Mouse (Mus musculus) lung, embryonic 16.5 days (tissue): ENCODE results near the gene Lmtk2. TPM values are rescaled to one million over a fixed set of nuclear protein-coding genes. Genes with fewer than 3 reads are reported as not detected.

ENCODE experiments used
- ATAC-seq: fragments of 200-750 bp; cut with Nextera tagmentation; 2 replicates; pipeline ENCODE4 v1.8.0; 2017; ENCODE audit warnings: low read depth, mild to moderate bottlenecking, moderate library complexity
- H3K27ac ChIP-seq: fragments of 300-500 bp; sonication (generic); 2 replicates; pipeline ENCODE4 v1.5.1; 2014; ENCODE audit warnings: mild to moderate bottlenecking, control low read depth, low read length
- H3K27me3 ChIP-seq: fragments of 300-500 bp; sonication (generic); 2 replicates; pipeline ENCODE4 v1.6.1; 2014; ENCODE audit warnings: low read depth, low read length, mixed read lengths; ENCODE audit not compliant: control insufficient read depth, insufficient read depth
- H3K36me3 ChIP-seq: fragments of 300-500 bp; sonication (generic); 2 replicates; pipeline ENCODE4 v1.6.1; 2014; ENCODE audit warnings: low read length; ENCODE audit not compliant: control insufficient read depth, insufficient read depth
- H3K4me1 ChIP-seq: fragments of 300-500 bp; sonication (generic); replicated peaks from 2 replicates; pipeline ENCODE4 v1.6.1; 2014; ENCODE audit warnings: low read length, mixed read lengths; ENCODE audit not compliant: control insufficient read depth, insufficient read depth
- H3K4me2 ChIP-seq: fragments of 300-500 bp; sonication (generic); 2 replicates; pipeline ENCODE4 v1.6.1; 2014; ENCODE audit warnings: low read depth, low read length, control low read depth
- H3K4me3 ChIP-seq: fragments of 300-500 bp; sonication (generic); 2 replicates; pipeline ENCODE4 v1.5.1; 2014; ENCODE audit warnings: mild to moderate bottlenecking, low read length, control low read depth
- H3K9ac ChIP-seq: fragments of 300-500 bp; sonication (generic); 2 replicates; pipeline ENCODE4 v1.6.1; 2014; ENCODE audit warnings: low read length, control low read depth
- H3K9me3 ChIP-seq: fragments of 300-500 bp; sonication (generic); 2 replicates; pipeline ENCODE4 v1.6.1; 2016; ENCODE audit warnings: low read length; ENCODE audit not compliant: control insufficient read depth
- WGBS: fragments of 180-500 bp; shearing (Covaris S2); extraction: QIAGEN DNeasy Blood & Tissue Kit; methylation state at CpG from one replicate; pipeline ENCODE4 v1.1.7; 2014; 5-methylcytosine and 5-hydroxymethylcytosine counted together
- polyA plus RNA-seq: library from polyadenylated mRNA; unstranded; fragments of >200 nt; fragmentation: Nextera tagmentation; extraction: Ambion mirVana; gene quantifications from 2 replicates; pipeline ENCODE4 v1.2.1, GENCODE M21; 2015

The Lmtk2 gene
- polyA plus RNA-seq, 1 experiment from 2014 or later = 3.7 TPM

GRCm38 (mm10) chr5:144118271-144118670 is 18.0 kb downstream of the Lmtk2 start:
- Histone ChIP-seq H3K27ac (no peak overlapping the region), H3K9ac (no peak overlapping the region), H3K4me3 (no peak overlapping the region), H3K9me3 (no peaks in the 10 kb centered on the region), H3K4me1 (peaks cover 10% of the 10 kb centered on the region; the same call in 1 of the 2 replicates), H3K4me2 (no peak overlapping the region), H3K36me3 (no peaks in the 10 kb centered on the region), H3K27me3 (no peaks in the 10 kb centered on the region)
- ATAC-seq = no peak
- WGBS = 92% methylated on average over 4 of the region's 4 CpGs

GRCm38 (mm10) chr5:144119286-144119685 is 19.1 kb downstream of the Lmtk2 start:
- Histone ChIP-seq H3K4me2 (no peak overlapping the region), H3K36me3 (no peaks in the 10 kb centered on the region), H3K4me1 (peaks cover 10% of the 10 kb centered on the region; the same call in 1 of the 2 replicates), H3K4me3 (no peak overlapping the region), H3K27ac (no peak overlapping the region), H3K27me3 (no peaks in the 10 kb centered on the region), H3K9ac (no peak overlapping the region), H3K9me3 (no peaks in the 10 kb centered on the region)
- ATAC-seq = no peak
- WGBS = 67% methylated on average over 2 of the region's 2 CpGs

GRCm38 (mm10) chr5:144121489-144121888 is 21.3 kb downstream of the Lmtk2 start:
- H3K4me3 ChIP-seq = no peak overlapping the region
- peak overlapping the region; percentile 15 for H3K27ac ChIP-seq
- no peaks in the 10 kb centered on the region for H3K9me3 ChIP-seq
- no peaks in the 10 kb centered on the region for H3K27me3 ChIP-seq
- peaks cover 10% of the 10 kb centered on the region; the same call in 1 of the 2 replicates for H3K4me1 ChIP-seq
- ATAC-seq = peak; percentile 57; the same call in 1 of the 2 replicates
- no peak overlapping the region for H3K4me2 ChIP-seq
- no peak overlapping the region for H3K9ac ChIP-seq
- H3K36me3 ChIP-seq = no peaks in the 10 kb centered on the region

DNA sequence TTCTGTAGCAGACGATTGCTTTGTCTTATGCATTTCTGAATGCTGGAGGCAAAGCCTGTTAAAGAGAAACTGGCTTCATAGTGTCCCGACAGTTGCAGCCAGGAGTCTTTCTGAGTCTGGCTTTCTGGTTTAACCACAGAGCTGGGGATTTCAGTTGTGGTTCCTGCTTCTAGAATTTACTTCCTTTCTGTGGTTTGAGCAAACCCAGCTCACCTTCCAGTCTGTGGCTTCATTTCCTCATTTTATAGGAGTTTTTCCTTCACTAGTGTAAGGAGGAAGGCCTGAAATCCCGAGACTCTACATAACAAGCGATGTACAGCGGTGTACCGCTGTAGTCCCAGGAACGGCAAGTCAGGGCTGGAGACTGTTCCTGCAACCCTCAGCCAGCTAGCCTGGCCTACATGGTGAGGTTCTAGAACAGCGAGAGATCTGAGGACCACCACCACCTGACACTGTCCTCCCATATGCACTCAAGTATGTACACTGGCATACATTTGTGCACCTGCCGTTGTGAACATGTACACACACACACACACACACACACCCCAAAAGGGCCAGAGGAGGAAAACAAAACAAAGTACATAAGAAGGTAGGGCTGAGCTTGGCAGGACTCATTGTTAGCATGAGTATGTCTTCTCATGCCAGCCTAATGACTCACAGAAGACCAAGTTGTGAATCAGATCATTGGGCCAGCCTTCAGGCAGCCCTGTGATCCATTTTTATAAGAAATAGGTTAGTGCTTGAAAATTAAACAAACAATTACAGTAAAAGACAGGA is 25.9 kb downstream of the Lmtk2 start:
- Histone ChIP-seq H3K9ac (no peak overlapping the region), H3K4me2 (no peak overlapping the region)
- no peak for ATAC-seq

GRCm38 (mm10) chr5:144143531-144143930 is 43.3 kb downstream of the Lmtk2 start:
- H3K27me3 ChIP-seq = no peaks in the 10 kb centered on the region
- H3K9me3 ChIP-seq = no peaks in the 10 kb centered on the region
- H3K4me3 ChIP-seq = no peak overlapping the region
- 94% methylated on average over 5 of the region's 5 CpGs for WGBS
- peaks cover 9% of the 10 kb centered on the region for H3K36me3 ChIP-seq
- no peak overlapping the region for H3K9ac ChIP-seq
- peaks cover 9% of the 10 kb centered on the region for H3K4me1 ChIP-seq
- no peak overlapping the region for H3K4me2 ChIP-seq
- H3K27ac ChIP-seq = no peak overlapping the region
- no peak for ATAC-seq

More for the DNA sequence above, 25.9 kb downstream of the Lmtk2 start:
- no peaks in the 10 kb centered on the region for H3K27me3 ChIP-seq
- H3K9me3 ChIP-seq = no peaks in the 10 kb centered on the region
- 81% methylated on average over 9 of the region's 9 CpGs for WGBS
- H3K36me3 ChIP-seq = peaks cover 5% of the 10 kb centered on the region
- peaks cover 10% of the 10 kb centered on the region; the same call in 1 of the 2 replicates for H3K4me1 ChIP-seq
- H3K27ac ChIP-seq = no peak overlapping the region
- H3K4me3 ChIP-seq = no peak overlapping the region

- no peaks in the 10 kb centered on the region for H3K27me3 ChIP-seq
- H3K36me3 ChIP-seq = peaks cover 7% of the 10 kb centered on the region
- H3K4me2 ChIP-seq = no peak overlapping the region
- H3K9me3 ChIP-seq = no peaks in the 10 kb centered on the region
- no peak for ATAC-seq
- H3K4me1 ChIP-seq = peaks cover 18% of the 10 kb centered on the region
- H3K27ac ChIP-seq = no peak overlapping the region
- H3K9ac ChIP-seq = no peak overlapping the region
- H3K4me3 ChIP-seq = no peak overlapping the region
Observed at GRCm38 (mm10) chr5:144146898-144147297, 46.7 kb downstream of the Lmtk2 start.

- ATAC-seq = no peak
- Histone ChIP-seq H3K9ac (no peak overlapping the region), H3K4me3 (no peak overlapping the region), H3K27ac (no peak overlapping the region), H3K36me3 (peaks cover 7% of the 10 kb centered on the region), H3K4me1 (peaks cover 21% of the 10 kb centered on the region), H3K27me3 (no peaks in the 10 kb centered on the region), H3K4me2 (no peak overlapping the region), H3K9me3 (no peaks in the 10 kb centered on the region)
- WGBS = 89% methylated on average over 4 of the region's 4 CpGs
Observed at GRCm38 (mm10) chr5:144149530-144149929, 49.3 kb downstream of the Lmtk2 start.

DNA sequence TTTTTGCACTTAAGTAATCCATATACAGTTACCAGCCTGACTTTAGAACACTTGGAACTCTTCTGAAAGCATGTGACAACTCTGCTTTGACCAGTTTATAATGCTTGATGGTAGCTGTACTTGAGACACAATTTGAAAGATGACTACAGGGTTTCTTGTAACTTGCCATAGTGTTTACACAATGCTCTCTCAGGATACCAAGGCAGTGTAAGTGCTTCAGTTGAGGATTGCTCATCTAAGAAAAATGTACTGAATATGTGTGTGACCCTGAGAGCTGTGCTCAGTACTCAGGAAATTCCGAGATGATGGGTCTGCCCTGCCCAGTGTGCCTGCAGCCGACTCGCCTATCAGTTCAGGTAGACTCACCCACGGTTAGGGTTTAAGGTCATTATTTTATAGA is 51.0 kb downstream of the Lmtk2 start:
- Histone ChIP-seq H3K27ac (peak overlapping the region; percentile 66), H3K4me1 (peaks cover 21% of the 10 kb centered on the region), H3K4me2 (no peak overlapping the region), H3K36me3 (peaks cover 7% of the 10 kb centered on the region), H3K9ac (no peak overlapping the region), H3K4me3 (no peak overlapping the region), H3K9me3 (no peaks in the 10 kb centered on the region), H3K27me3 (no peaks in the 10 kb centered on the region)
- ATAC-seq = peak; percentile 44; the same call in 1 of the 2 replicates
- WGBS = 59% methylated on average over 4 of the region's 4 CpGs

DNA sequence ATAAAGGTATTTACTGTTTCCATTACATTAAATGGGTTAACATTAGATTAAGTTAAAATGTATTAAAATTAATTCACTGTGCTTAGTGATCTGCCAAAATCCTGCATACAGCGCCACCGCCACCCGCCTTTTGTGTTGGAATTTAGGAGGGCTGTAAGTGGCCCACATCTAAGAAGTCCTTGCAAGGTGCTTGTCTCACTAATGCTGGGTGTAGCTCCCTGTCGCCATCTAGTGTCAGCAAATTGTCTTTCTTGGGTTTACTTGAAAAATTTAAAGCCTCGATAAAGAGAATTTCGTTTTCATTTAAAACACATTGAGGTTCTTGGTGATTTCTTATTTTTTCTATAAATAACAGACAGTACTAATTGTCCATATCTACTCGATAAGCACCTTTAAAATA is 54.3 kb downstream of the Lmtk2 start:
- WGBS = 20% methylated on average over 7 of the region's 7 CpGs
- ATAC-seq = no peak
- peaks cover 27% of the 10 kb centered on the region for H3K4me1 ChIP-seq
- no peak overlapping the region for H3K4me3 ChIP-seq
- H3K9me3 ChIP-seq = no peaks in the 10 kb centered on the region
- H3K36me3 ChIP-seq = no peaks in the 10 kb centered on the region
- no peak overlapping the region for H3K9ac ChIP-seq
- H3K4me2 ChIP-seq = no peak overlapping the region
- no peaks in the 10 kb centered on the region for H3K27me3 ChIP-seq
- no peak overlapping the region for H3K27ac ChIP-seq
